Comparison of ENCODE assay signal across 14 mouse cellular contexts in genomic region chr3:110344846-110345245, GRCm38 (mm10).
DNase-seq lines count a peak whose midpoint lies in the region; ATAC-seq and TF ChIP-seq lines count a peak whose summit lies in the region.
"Had no signal": no experiment of that assay in that cellular context is flagged by ENCODE, and none has a peak within 500 bp of the region (broad histone marks: within the 10 kb centered on the region; RNA-seq: fewer than 3 reads in every experiment).

No protein-coding gene starts in this region.

- H3K9me3 ChIP-seq in kidney, embryonic 14.5 days (ENCODE audit: control insufficient read depth, low read length), result no peaks in the 10 kb centered on the region
- H3K9me3 ChIP-seq: kidney, embryonic 15.5 days had no signal

- no peak for TF ChIP-seq POLR2A in thymus, adult 2 months (IDR thresholded peaks at IDR 0.05; ENCODE audit: control insufficient read depth, extremely low read depth, insufficient read depth, low read length, poor library complexity)

- H3K4me2 ChIP-seq in kidney, embryonic 14.5 days (replicated peaks; ENCODE audit: low read depth, low read length), result no peak overlapping the region
- H3K4me2 ChIP-seq: kidney, embryonic 15.5 days had no signal

- intact Hi-C loops in left cerebral cortex, postnatal 4 days (cut with DNase I), result no loop called here
- intact Hi-C loops in left cerebral cortex, postnatal 10 days (cut with DNase I), result no loop called here

- 77% methylated on average over 4 of the region's 4 CpGs for WGBS in thymus, adult 2 months
- 58% methylated on average over 4 of the region's 4 CpGs for WGBS in kidney, embryonic 14.5 days

- no peak overlapping the region for H3K4me3 ChIP-seq in thymus, adult 2 months (ENCODE audit: control insufficient read depth, insufficient read depth, low read length)
- no peak overlapping the region for H3K4me3 ChIP-seq in kidney, embryonic 14.5 days (ENCODE audit: low read length)
- H3K4me3 ChIP-seq: erythroblast, embryonic 14.5 days; kidney, embryonic 15.5 days; left cerebral cortex, adult 2 months; myocyte had no signal

- H3K36me3 ChIP-seq in thymus, adult 2 months (ENCODE audit: control insufficient read depth, insufficient read depth, low read length), result no peaks in the 10 kb centered on the region
- H3K36me3 ChIP-seq in kidney, embryonic 14.5 days (ENCODE audit: control insufficient read depth, insufficient read depth, low read length), result no peaks in the 10 kb centered on the region
- H3K36me3 ChIP-seq: kidney, embryonic 15.5 days had no signal

- no peaks in the 10 kb centered on the region for H3K4me1 ChIP-seq in thymus, adult 2 months (replicated peaks; ENCODE audit: control insufficient read depth, insufficient read depth, low read length)
- no peaks in the 10 kb centered on the region for H3K4me1 ChIP-seq in kidney, embryonic 14.5 days (ENCODE audit: control insufficient read depth, insufficient read depth, low read length)
- H3K4me1 ChIP-seq: kidney, embryonic 15.5 days had no signal

- H3K27me3 ChIP-seq in thymus, adult 2 months (ENCODE audit: control insufficient read depth, insufficient read depth, low read length), result no peaks in the 10 kb centered on the region
- no peaks in the 10 kb centered on the region for H3K27me3 ChIP-seq in kidney, embryonic 14.5 days (ENCODE audit: control insufficient read depth, insufficient read depth, low read length)
- H3K27me3 ChIP-seq: kidney, embryonic 15.5 days had no signal

- H3K9ac ChIP-seq in kidney, embryonic 14.5 days (ENCODE audit: low read depth, low read length), result no peak overlapping the region
- H3K9ac ChIP-seq: kidney, embryonic 15.5 days; liver, embryonic 14.5 days had no signal

- no peak overlapping the region for H3K27ac ChIP-seq in thymus, adult 2 months (ENCODE audit: control insufficient read depth, insufficient read depth, low read length)
- no peak overlapping the region for H3K27ac ChIP-seq in kidney, embryonic 14.5 days (ENCODE audit: low read depth, low read length)
- H3K27ac ChIP-seq: kidney, embryonic 15.5 days; left cerebral cortex, adult 2 months; liver, embryonic 14.5 days had no signal

- no peak for ATAC-seq in kidney, embryonic 14.5 days (ENCODE audit: low FRiP score, low TSS enrichment)

- DNase-seq in left cerebral cortex, postnatal 4 days, result peak; percentile 85
- DNase-seq in left cerebral cortex, postnatal 10 days (ENCODE audit: extremely low spot score in 1 of 2, low spot score in 2 of 2), result no peak
- peak; percentile 56 for DNase-seq in brain, adult 2 months (ENCODE audit: low read depth, low spot score)
- DNase-seq in embryo, embryonic 10.5 days (ENCODE audit: low spot score), result peak; percentile 29
- peak; percentile 25 for DNase-seq in mesoderm, embryonic 11.5 days (ENCODE audit: low read depth, low spot score)
- DNase-seq in frontal cortex, postnatal 36 days (ENCODE audit: low spot score in 2 of 2), result no peak
- DNase-seq in thymus, adult 2 months, result no peak
- DNase-seq: heart, postnatal 36 days had no signal

- no peak for TF ChIP-seq CTCF in thymus, adult 2 months (IDR thresholded peaks at IDR 0.05; ENCODE audit: borderline replicate concordance, control insufficient read depth, extremely low read depth, insufficient read depth, low read length, poor library complexity)

Comparison
In these comparisons a context has a peak if more than half of its experiments do, and no peak if none do; other contexts are left out.
1. DNase-seq: peak in left cerebral cortex, postnatal 4 days (single experiment), brain, adult 2 months (single experiment), embryo, embryonic 10.5 days (single experiment) and mesoderm, embryonic 11.5 days (single experiment); none in left cerebral cortex, postnatal 10 days (0 of 2), frontal cortex, postnatal 36 days (0 of 2) and thymus, adult 2 months (single experiment).